Mouse (Mus musculus) liver, postnatal 0 days (tissue): ENCODE data around the gene Fndc5.

ENCODE experiments used
- CTCF ChIP-seq: sonication (generic); IDR thresholded peaks from 2 replicates; pipeline ENCODE4 v1.5.1; 2016; ENCODE audit warnings: antibody characterized with exemption, low read depth
- EP300 ChIP-seq: IDR thresholded peaks from 2 replicates; pipeline ENCODE4 v1.6.1; 2016; ENCODE audit warnings: antibody characterized with exemption, low read depth, mild to moderate bottlenecking

- TF ChIP-seq CTCF (no peak), EP300 (no peak)
Observed at GRCm38 (mm10) chr4:129122719-129123118, 14.1 kb upstream of the Fndc5 start.
